Mouse (Mus musculus): ENCODE measurements around the gene Ntm. TPM values are rescaled to one million over a fixed set of nuclear protein-coding genes. Genes with fewer than 3 reads are reported as not detected.

Gene Ntm
- polyA plus RNA-seq, 1 experiment from 2014 or later, result 51.8 TPM

DNA sequence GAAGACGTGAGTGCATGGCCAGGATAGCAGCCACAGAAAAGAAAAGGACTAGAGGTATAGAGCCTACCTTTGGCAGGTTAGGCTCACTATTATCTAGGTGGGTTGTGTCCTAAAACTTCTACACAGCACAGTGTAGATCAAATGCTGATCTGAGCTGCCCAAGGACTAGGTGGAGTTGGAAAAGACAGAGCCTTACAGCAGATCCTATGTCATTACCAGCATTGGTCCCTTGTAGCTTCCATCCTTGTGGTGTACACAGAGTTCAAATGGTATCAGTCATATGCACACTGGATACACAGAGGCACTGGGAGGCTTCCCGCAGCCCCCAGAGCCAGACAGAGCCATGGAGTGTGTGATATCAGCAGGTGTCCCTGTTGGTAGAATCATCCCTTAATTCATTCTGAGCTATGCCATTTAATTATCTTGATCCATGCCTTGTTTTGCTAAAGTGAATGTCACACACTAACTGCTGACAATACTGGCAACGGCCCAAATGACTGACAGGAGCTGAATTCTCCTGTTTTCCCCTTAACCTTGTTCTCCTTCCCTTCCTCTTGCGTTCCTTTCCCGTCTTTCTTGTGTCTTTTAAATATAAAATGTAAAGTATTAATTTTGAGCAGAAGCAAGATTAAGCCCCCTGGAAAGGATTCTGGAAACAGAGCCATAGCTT, 271.6 kb downstream of the Ntm start:
- H3K9me3 ChIP-seq (replicated peaks), result no peaks in the 10 kb centered on the region
- no peak overlapping the region for H3K27ac ChIP-seq (ENCODE audit: poor library complexity, severe bottlenecking)
- H3K4me2 ChIP-seq, result no peak overlapping the region
- no peaks in the 10 kb centered on the region for H3K36me3 ChIP-seq
- no peaks in the 10 kb centered on the region for H3K27me3 ChIP-seq (replicated peaks)
- ATAC-seq (ENCODE audit: insufficient number of reproducible peaks, low FRiP score), result no peak
- H3K4me1 ChIP-seq (replicated peaks), result 0 out of 2 replicates have a peak, but pooled peaks cover 3% of the 10 kb centered on the region
- H3K9ac ChIP-seq, result no peak overlapping the region
- H3K4me3 ChIP-seq, result no peak overlapping the region
- 68% methylated on average over 5 of the region's 5 CpGs for WGBS

DNA sequence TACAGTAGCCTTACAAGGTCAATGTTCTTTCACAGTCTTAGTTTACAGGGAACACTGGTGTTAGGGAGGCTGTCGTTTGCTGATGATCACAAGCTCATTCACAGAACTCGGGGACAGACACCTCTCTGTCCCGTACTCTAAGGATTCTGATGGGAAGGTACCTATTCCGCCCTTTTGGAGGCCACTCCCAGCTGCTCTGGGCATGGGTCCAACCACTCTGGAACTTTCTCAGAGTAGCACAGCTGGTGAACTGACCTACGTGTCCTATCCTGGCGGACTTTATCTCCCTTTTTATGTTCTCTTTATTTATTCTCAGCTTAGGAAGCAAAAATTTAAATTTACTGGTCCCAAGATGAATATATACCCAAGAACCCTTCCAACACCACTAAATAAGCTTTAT, 280.7 kb downstream of the Ntm start:
- H3K4me3 ChIP-seq, result no peak overlapping the region
- H3K36me3 ChIP-seq, result no peaks in the 10 kb centered on the region
- H3K27ac ChIP-seq (ENCODE audit: poor library complexity, severe bottlenecking), result no peak overlapping the region
- H3K9ac ChIP-seq, result no peak overlapping the region
- no peaks in the 10 kb centered on the region for H3K9me3 ChIP-seq (replicated peaks)
- H3K4me2 ChIP-seq, result no peak overlapping the region
- 0 out of 2 replicates have a peak, but pooled peaks cover 6% of the 10 kb centered on the region for H3K4me1 ChIP-seq (replicated peaks)
- 68% methylated on average over 6 of the region's 6 CpGs for WGBS
- H3K27me3 ChIP-seq (replicated peaks), result no peaks in the 10 kb centered on the region
- ATAC-seq (ENCODE audit: insufficient number of reproducible peaks, low FRiP score), result no peak

DNA sequence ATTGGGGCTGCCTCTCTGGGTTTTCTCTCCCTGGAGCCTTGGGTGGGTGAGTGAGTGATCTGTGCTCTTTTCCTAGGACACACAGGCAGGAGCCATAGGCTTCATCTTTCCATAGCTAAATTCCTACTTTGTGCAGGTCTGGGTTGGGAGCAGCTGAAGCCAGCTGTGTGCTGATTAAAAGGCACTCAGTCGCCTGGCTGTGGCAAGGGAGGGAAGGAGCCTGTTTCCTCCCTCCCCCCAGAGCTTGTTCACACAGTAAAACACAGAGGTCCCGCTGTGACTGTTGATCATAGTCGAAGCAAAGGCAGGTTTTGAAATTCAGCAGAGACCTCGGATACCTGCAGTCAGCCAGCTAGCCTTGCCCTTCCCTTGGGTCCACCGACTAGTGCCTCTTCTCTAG, 282.3 kb downstream of the Ntm start:
- Histone ChIP-seq H3K4me2 (no peak overlapping the region), H3K9ac (no peak overlapping the region), H3K27me3 (replicated peaks) (no peaks in the 10 kb centered on the region), H3K4me1 (replicated peaks) (0 out of 2 replicates have a peak, but pooled peaks cover 3% of the 10 kb centered on the region), H3K4me3 (no peak overlapping the region), H3K36me3 (no peaks in the 10 kb centered on the region), H3K9me3 (replicated peaks) (no peaks in the 10 kb centered on the region), H3K27ac (ENCODE audit: poor library complexity, severe bottlenecking) (no peak overlapping the region)
- 7% methylated on average over 5 of the region's 5 CpGs for WGBS
- no peak for ATAC-seq (ENCODE audit: insufficient number of reproducible peaks, low FRiP score)

DNA sequence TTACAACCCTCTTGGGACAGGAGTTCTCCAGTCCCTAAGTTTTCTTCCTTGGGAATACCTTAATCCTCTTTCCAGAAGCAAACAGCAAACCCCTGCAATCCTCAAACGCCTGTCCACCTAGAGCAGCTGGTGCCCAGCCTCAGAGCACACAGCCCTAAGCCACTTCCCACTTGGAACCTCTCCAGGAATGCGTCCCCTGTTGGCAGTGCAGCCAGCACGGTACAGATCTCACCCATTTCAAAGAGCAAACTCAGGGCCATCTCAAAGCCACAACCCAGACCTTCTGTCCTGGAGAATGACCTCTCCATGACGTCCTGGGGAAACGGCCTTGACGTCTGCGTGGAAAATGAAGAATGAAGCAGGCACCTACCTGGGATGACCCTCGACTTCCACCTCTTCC, 289.0 kb downstream of the Ntm start:
- Histone ChIP-seq H3K4me3 (no peak overlapping the region), H3K36me3 (no peaks in the 10 kb centered on the region), H3K9me3 (replicated peaks) (no peaks in the 10 kb centered on the region), H3K27ac (ENCODE audit: poor library complexity, severe bottlenecking) (no peak overlapping the region), H3K9ac (no peak overlapping the region), H3K4me2 (no peak overlapping the region), H3K4me1 (replicated peaks) (peaks cover 18% of the 10 kb centered on the region), H3K27me3 (replicated peaks) (no peaks in the 10 kb centered on the region; the same call in 1 of the 2 replicates)
- ATAC-seq (ENCODE audit: insufficient number of reproducible peaks, low FRiP score), result no peak
- WGBS, result 41% methylated on average over 8 of the region's 8 CpGs

DNA sequence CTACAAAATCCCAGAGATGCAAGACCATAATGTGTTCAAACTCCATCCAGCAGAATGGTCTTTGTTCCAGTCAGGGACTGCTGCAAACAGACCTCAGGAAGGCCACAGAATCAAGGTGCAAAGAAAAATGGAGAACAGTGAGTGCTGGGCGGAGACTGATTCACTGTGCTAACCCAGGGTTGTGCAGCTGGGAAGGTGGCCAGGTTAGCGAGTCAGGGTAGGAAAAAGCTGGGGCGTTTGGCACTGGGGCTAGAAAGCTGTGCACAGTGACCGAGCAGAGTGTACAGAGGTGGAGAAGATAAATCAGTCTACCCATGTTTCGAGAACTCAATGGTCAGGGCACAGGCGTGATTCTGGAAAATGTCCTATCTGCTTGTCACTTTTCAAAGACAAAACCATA, 291.1 kb downstream of the Ntm start:
- H3K36me3 ChIP-seq, result no peaks in the 10 kb centered on the region
- no peak overlapping the region for H3K9ac ChIP-seq
- H3K27me3 ChIP-seq (replicated peaks), result no peaks in the 10 kb centered on the region; the same call in 1 of the 2 replicates
- H3K27ac ChIP-seq (ENCODE audit: poor library complexity, severe bottlenecking), result no peak overlapping the region; the same call in 1 of the 2 replicates
- no peak overlapping the region for H3K4me2 ChIP-seq
- no peak overlapping the region for H3K4me3 ChIP-seq
- peaks cover 18% of the 10 kb centered on the region for H3K4me1 ChIP-seq (replicated peaks)
- WGBS, result 63% methylated on average over 6 of the region's 6 CpGs
- H3K9me3 ChIP-seq (replicated peaks), result no peaks in the 10 kb centered on the region
- no peak for ATAC-seq (ENCODE audit: insufficient number of reproducible peaks, low FRiP score)

DNA sequence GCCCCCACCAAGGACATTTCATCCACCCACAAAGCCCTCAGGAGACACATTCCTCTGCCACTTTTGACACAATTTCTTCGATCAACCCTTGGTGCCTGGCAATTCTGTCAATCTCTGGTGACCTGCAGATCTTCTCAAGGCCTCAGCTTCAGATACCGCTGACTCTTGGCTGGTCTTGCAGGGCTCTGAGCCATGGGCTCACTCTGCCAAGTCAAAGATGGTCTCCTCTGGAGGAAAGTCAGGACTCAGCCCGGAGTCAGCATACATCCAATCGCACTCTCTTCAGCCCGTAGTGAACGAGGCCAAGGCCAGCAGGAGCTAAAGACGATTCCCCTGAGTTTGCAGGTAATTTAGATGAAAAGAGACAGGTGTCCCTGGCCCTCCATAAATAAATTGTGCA, 299.7 kb downstream of the Ntm start:
- Histone ChIP-seq H3K27ac (ENCODE audit: poor library complexity, severe bottlenecking) (no peak overlapping the region), H3K36me3 (no peaks in the 10 kb centered on the region), H3K9ac (no peak overlapping the region), H3K4me3 (no peak overlapping the region), H3K27me3 (replicated peaks) (0 out of 2 replicates have a peak, but pooled peaks cover 3% of the 10 kb centered on the region), H3K4me2 (no peak overlapping the region), H3K4me1 (replicated peaks) (peaks cover 13% of the 10 kb centered on the region; the same call in 1 of the 2 replicates), H3K9me3 (replicated peaks) (no peaks in the 10 kb centered on the region)
- WGBS, result 68% methylated on average over 7 of the region's 7 CpGs
- ATAC-seq (ENCODE audit: insufficient number of reproducible peaks, low FRiP score), result no peak

DNA sequence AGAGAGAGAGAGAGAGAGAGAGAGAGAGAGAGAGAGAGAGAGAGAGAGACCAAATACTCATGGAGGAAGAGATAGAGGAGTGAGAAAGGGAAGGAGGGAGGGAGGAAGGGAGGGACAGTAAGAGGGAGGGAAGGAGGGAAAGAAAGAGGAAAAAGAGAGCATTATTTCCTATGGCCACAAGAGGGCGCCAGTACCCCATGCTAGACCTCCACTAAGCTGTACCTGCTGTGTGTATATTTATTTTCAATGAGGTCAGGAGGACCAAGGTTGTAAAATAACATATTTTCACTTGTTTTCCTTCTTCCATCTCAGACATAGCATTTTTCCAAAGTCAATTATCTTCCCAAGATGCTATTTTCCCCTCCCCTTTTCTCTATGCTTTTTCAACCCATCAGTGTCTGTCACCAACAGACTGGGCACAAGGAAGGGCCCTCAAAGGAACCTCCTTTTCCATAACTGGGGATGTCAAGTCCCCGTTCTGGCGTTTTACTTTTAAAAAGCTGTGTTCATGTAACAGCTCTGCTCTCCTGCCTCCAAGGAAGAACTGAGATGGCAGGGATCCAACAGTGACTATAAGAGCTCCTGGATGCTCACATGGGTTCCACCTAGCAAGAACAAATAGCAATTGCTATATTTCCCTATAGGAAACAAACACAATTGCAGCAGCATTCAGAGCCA, 301.3 kb downstream of the Ntm start:
- no peak overlapping the region for H3K4me3 ChIP-seq
- H3K4me1 ChIP-seq (replicated peaks), result peaks cover 19% of the 10 kb centered on the region
- no peaks in the 10 kb centered on the region for H3K36me3 ChIP-seq
- no peak overlapping the region for H3K4me2 ChIP-seq
- no peak for ATAC-seq (ENCODE audit: insufficient number of reproducible peaks, low FRiP score)
- 0 out of 2 replicates have a peak, but pooled peaks cover 3% of the 10 kb centered on the region for H3K27me3 ChIP-seq (replicated peaks)
- 7% methylated on average over 3 of the region's 3 CpGs for WGBS
- H3K9ac ChIP-seq, result no peak overlapping the region
- no peak overlapping the region for H3K27ac ChIP-seq (ENCODE audit: poor library complexity, severe bottlenecking)
- H3K9me3 ChIP-seq (replicated peaks), result no peaks in the 10 kb centered on the region

DNA sequence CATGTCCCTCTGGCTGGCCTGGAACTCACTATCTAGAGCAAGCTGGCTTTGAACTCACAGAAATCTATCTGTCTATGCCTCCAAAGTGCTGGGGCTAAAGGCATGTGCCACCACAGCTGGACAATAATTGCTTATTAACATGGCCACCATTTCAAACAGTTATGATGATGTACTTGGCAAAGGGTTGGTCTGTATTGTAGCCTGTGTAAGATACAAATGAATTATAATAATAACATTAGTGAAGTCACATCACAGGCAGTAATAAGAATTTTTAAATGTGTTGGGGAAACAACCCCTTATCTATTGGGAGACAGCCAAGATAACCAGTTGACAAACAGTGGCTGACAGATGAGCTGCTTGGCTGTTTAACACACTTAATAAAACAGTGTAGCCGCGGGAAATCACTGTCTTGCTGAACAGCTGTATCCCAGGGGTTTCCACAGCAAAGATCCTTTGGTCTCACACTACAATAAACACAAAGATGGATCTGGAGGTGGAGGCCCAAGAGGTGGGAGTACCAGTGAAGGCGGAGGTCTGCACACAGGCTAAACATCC, 302.8 kb downstream of the Ntm start:
- Histone ChIP-seq H3K9ac (no peak overlapping the region), H3K4me3 (no peak overlapping the region), H3K4me2 (no peak overlapping the region), H3K27me3 (replicated peaks) (0 out of 2 replicates have a peak, but pooled peaks cover 3% of the 10 kb centered on the region), H3K27ac (ENCODE audit: poor library complexity, severe bottlenecking) (no peak overlapping the region), H3K4me1 (replicated peaks) (peaks cover 19% of the 10 kb centered on the region), H3K36me3 (no peaks in the 10 kb centered on the region), H3K9me3 (replicated peaks) (no peaks in the 10 kb centered on the region)
- ATAC-seq (ENCODE audit: insufficient number of reproducible peaks, low FRiP score), result no peak
- 53% methylated on average over 3 of the region's 3 CpGs for WGBS

DNA sequence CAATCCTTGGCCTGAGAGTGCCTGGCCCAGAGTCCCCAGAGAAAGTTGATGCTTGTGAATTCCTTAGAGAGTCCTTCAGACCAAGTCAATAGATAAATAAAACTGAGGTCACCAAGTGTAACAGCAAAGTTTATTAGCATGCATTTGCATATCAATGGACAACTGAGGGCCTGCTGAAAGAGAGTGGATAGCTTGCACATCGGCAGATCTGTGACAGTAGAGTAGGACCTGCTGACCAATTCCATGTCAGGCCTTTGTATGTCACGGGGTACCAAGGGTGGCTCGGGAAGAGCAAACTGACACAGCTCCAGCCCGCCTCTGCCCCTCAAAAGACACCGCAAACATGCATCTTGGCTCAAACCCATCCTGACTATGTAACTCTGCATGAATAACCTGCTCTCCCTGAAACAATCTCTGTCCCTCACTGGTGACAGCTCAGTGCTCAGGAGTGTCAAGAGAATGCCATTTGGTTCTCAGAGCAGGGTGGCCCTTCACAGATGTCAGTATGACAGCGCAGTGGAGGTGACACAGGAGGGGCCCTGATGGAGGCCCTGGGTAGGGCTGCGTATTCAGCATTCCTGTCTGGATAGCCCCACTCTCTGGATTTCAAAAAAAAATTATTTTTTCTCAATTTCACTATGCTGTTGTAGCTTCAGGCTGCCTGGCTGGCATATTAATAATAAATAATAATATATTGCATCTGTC, 305.0 kb downstream of the Ntm start:
- Histone ChIP-seq H3K4me2 (no peak overlapping the region), H3K9ac (no peak overlapping the region), H3K9me3 (replicated peaks) (no peaks in the 10 kb centered on the region), H3K27me3 (replicated peaks) (0 out of 2 replicates have a peak, but pooled peaks cover 3% of the 10 kb centered on the region), H3K36me3 (no peaks in the 10 kb centered on the region), H3K4me1 (replicated peaks) (peaks cover 8% of the 10 kb centered on the region; the same call in 1 of the 2 replicates), H3K27ac (ENCODE audit: poor library complexity, severe bottlenecking) (no peak overlapping the region), H3K4me3 (no peak overlapping the region)
- 59% methylated on average over 7 of the region's 7 CpGs for WGBS
- ATAC-seq (ENCODE audit: insufficient number of reproducible peaks, low FRiP score), result no peak

DNA sequence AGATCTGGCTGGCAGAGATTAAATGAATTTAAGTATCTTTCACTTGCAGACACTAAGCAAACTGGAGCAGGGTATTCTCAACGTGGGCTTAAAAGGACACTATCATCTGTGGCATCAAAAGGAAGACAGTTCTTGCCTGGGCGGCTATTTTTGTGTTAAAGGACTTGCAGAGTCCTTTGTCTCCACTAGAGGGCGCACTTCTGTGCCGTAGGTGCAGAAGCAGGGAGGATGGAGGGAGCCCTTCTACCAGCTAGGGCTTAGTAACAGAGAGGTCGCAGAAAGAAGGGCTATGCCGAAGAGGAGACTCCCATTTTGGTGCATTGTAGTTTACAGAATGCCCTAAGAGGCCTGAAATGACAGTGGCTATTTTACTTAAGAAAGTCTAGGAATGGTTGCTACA, 308.1 kb downstream of the Ntm start:
- Histone ChIP-seq H3K27me3 (replicated peaks) (0 out of 2 replicates have a peak, but pooled peaks cover 3% of the 10 kb centered on the region), H3K4me2 (no peak overlapping the region), H3K27ac (ENCODE audit: poor library complexity, severe bottlenecking) (no peak overlapping the region), H3K4me1 (replicated peaks) (peaks cover 8% of the 10 kb centered on the region; the same call in 1 of the 2 replicates), H3K9me3 (replicated peaks) (no peaks in the 10 kb centered on the region), H3K9ac (no peak overlapping the region), H3K4me3 (no peak overlapping the region), H3K36me3 (no peaks in the 10 kb centered on the region)
- ATAC-seq (ENCODE audit: insufficient number of reproducible peaks, low FRiP score), result no peak
- WGBS, result 13% methylated on average over 6 of the region's 6 CpGs

DNA sequence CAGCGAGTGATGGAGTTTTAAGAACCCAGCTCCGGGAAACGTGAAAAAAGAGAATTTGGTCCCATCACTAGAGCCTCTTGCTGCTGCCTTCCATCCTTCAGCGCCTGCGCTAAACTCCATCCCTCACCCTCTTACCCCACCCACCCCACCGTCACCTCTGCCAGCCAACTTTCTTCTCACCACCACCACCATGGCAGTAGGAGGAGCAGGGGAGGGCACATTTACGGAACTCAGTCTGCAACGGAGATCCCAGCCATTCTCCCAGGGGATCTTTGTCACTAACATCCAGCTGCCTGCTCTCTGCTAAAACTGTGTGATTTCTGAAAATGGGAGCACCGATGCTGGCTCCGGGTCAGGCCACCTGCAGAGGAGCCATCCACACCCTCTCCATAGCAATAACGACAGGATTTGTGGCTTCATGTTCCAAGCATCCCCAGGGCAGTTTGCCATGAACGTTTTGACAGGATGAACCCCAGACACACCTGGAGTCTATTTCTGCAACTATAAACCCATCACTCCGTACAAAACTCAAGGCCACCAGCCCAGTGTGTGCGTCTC, 309.2 kb downstream of the Ntm start:
- H3K4me1 ChIP-seq (replicated peaks), result peaks cover 8% of the 10 kb centered on the region
- H3K36me3 ChIP-seq, result no peaks in the 10 kb centered on the region
- ATAC-seq (ENCODE audit: insufficient number of reproducible peaks, low FRiP score), result no peak
- WGBS, result 59% methylated on average over 14 of the region's 14 CpGs
- no peak overlapping the region for H3K9ac ChIP-seq
- no peak overlapping the region for H3K4me3 ChIP-seq
- H3K27ac ChIP-seq (ENCODE audit: poor library complexity, severe bottlenecking), result no peak overlapping the region
- no peaks in the 10 kb centered on the region for H3K9me3 ChIP-seq (replicated peaks)
- no peaks in the 10 kb centered on the region for H3K27me3 ChIP-seq (replicated peaks)
- H3K4me2 ChIP-seq, result no peak overlapping the region
